Comparison of ENCODE assay signal across 8 mouse cellular contexts in genomic region chrX:151046777-151047430, GRCm38 (mm10). TPM values are rescaled to one million over a fixed set of nuclear protein-coding genes. Genes with fewer than 3 reads are reported as not detected.
DNase-seq lines count a peak whose midpoint lies in the region; ATAC-seq lines count a peak whose summit lies in the region.

No protein-coding gene starts in this region.

- peak overlapping the region; percentile 51 for H3K4me2 ChIP-seq in intestine, embryonic 16.5 days (ENCODE audit: low read depth, low read length)

- no peaks in the 10 kb centered on the region for H3K9me3 ChIP-seq in intestine, embryonic 16.5 days (ENCODE audit: control insufficient read depth, low read length)

- H3K9ac ChIP-seq in intestine, embryonic 16.5 days (ENCODE audit: low read depth, low read length): peak overlapping the region; percentile 77

- H3K27ac ChIP-seq in intestine, embryonic 16.5 days (ENCODE audit: low read length): peak overlapping the region; percentile 77

- H3K4me3 ChIP-seq in intestine, embryonic 16.5 days (ENCODE audit: low read length): peak overlapping the region; percentile 66

- peak; percentile 92 for ATAC-seq in intestine, embryonic 16.5 days
- ATAC-seq in monocyte, adult 5-6 weeks (replicated peaks; ENCODE audit: insufficient number of reproducible peaks, low FRiP score, low TSS enrichment, poor library complexity, severe bottlenecking): no peak

- peak; percentile 92 for DNase-seq in adrenal gland, adult 2 months
- DNase-seq in embryo, embryonic 11 days: peak; percentile 93
- peak; percentile 74 to 85 for DNase-seq in gastrocnemius, postnatal 4 days (ENCODE audit: low spot score in 2 of 2)
- DNase-seq in left cerebral cortex, postnatal 25 days (ENCODE audit: low spot score in 2 of 2): peak; percentile 78
- DNase-seq in mesoderm, embryonic 11.5 days (ENCODE audit: low read depth, low spot score): peak; percentile 83
- peak; percentile 75 for DNase-seq in right cerebral cortex, postnatal 4 days

- no peaks in the 10 kb centered on the region for H3K27me3 ChIP-seq in intestine, embryonic 16.5 days (replicated peaks; ENCODE audit: control insufficient read depth, insufficient read depth, low read length)

- H3K4me1 ChIP-seq in intestine, embryonic 16.5 days (ENCODE audit: control insufficient read depth, insufficient read depth, low read length): 0 out of 2 replicates have a peak, but pooled peaks cover 7% of the 10 kb centered on the region

- intact Hi-C loops in left cerebral cortex, postnatal 25 days (cut with DNase I): loop anchor here (2.0 to 5.0 kb wide), 2 partner anchors 30 to 40 kb away; partner anchors contain the start of gene Gnl3l

- H3K36me3 ChIP-seq in intestine, embryonic 16.5 days (ENCODE audit: control insufficient read depth, insufficient read depth, low read length): no peaks in the 10 kb centered on the region

- WGBS in intestine, embryonic 16.5 days: 17% methylated on average over 55 of the region's 62 CpGs

RNA-seq across cellular contexts. Expression of gene Fgd1, which starts 1.0 kb away (rescaled TPM):
- total RNA-seq in adrenal gland, adult 2 months (2021): 10 to 100 TPM; 11.8 to 24.2 TPM
- 19.6 and 22.2 TPM in 2 replicates for polyA plus RNA-seq in adrenal gland, adult 2 months (2012; rRNA removed)
- total RNA-seq in gastrocnemius, postnatal 4 days (2021): 10 to 100 TPM; 19.2 to 20.4 TPM
- polyA plus RNA-seq in intestine, embryonic 16.5 days (2015; fragmentation: Nextera tagmentation; extraction: Ambion mirVana): 4.1 and 5.3 TPM in 2 replicates
- 10 to 100 TPM; 18.0 to 20.4 TPM for total RNA-seq in left cerebral cortex, postnatal 25 days (2021)
- not detected in 3 replicates for total RNA-seq in monocyte, adult 5-6 weeks (2017)

RNA-seq across cellular contexts. Expression of gene Gnl3l, which starts 29.8 kb away (rescaled TPM):
- 10 to 100 TPM; 67.7 to 84.4 TPM for total RNA-seq in adrenal gland, adult 2 months (2021)
- polyA plus RNA-seq in adrenal gland, adult 2 months (2012; rRNA removed): 6.3 and 7.7 TPM in 2 replicates
- total RNA-seq in gastrocnemius, postnatal 4 days (2021): 10 to 100 TPM; 31.9 to 37.5 TPM
- 20.7 and 21.1 TPM in 2 replicates for polyA plus RNA-seq in intestine, embryonic 16.5 days (2015; fragmentation: Nextera tagmentation; extraction: Ambion mirVana)
- 100 to 1,000 TPM; 212 to 213 TPM for total RNA-seq in left cerebral cortex, postnatal 25 days (2021)
- total RNA-seq in monocyte, adult 5-6 weeks (2017): 17.3 to 36.0 TPM (median 20.2 TPM) in 3 replicates

RNA-seq across cellular contexts. Expression of gene Tsr2, which starts 49.4 kb away (rescaled TPM):
- total RNA-seq in adrenal gland, adult 2 months (2021): 10 to 100 TPM; 37.6 to 46.7 TPM
- polyA plus RNA-seq in adrenal gland, adult 2 months (2012; rRNA removed): 2.9 and 3.3 TPM in 2 replicates
- 10 to 100 TPM; 16.8 to 18.1 TPM for total RNA-seq in gastrocnemius, postnatal 4 days (2021)
- polyA plus RNA-seq in intestine, embryonic 16.5 days (2015; fragmentation: Nextera tagmentation; extraction: Ambion mirVana): 26.3 and 32.6 TPM in 2 replicates
- 10 to 100 TPM; 70.1 to 80.7 TPM for total RNA-seq in left cerebral cortex, postnatal 25 days (2021)
- total RNA-seq in monocyte, adult 5-6 weeks (2017): 12.3 to 26.1 TPM (median 14.5 TPM) in 3 replicates

Comparison
In these comparisons a context has a peak if more than half of its experiments do, and no peak if none do; other contexts are left out.
1. RNA of gene Fgd1, which starts 1.0 kb away (total RNA-seq): 11.8 to 24.2 TPM in adrenal gland, adult 2 months, 19.2 to 20.4 TPM in gastrocnemius, postnatal 4 days and 18.0 to 20.4 TPM in left cerebral cortex, postnatal 25 days; not detected in monocyte, adult 5-6 weeks; every median in the first group is over 10 times any median in the second.
2. Peak in every context shown above with its lines, with median percentiles within 50 percentile points of each other: DNase-seq.